Comparison of ENCODE assay signal across 20 mouse cellular contexts in genomic region chr14:31785681-31786080, GRCm38 (mm10). TPM values are rescaled to one million over a fixed set of nuclear protein-coding genes. Genes with fewer than 3 reads are reported as not detected.
DNase-seq lines count a peak whose midpoint lies in the region; ATAC-seq and TF ChIP-seq lines count a peak whose summit lies in the region.
"Had no signal": no experiment of that assay in that cellular context is flagged by ENCODE, and none has a peak within 500 bp of the region (broad histone marks: within the 10 kb centered on the region; RNA-seq: fewer than 3 reads in every experiment).

No protein-coding gene starts in this region.

- H3K9me3 ChIP-seq in lung, postnatal 0 days (ENCODE audit: low read length) = no peaks in the 10 kb centered on the region
- H3K9me3 ChIP-seq in forebrain, embryonic 13.5 days (replicated peaks) = no peaks in the 10 kb centered on the region
- H3K9me3 ChIP-seq: hindbrain, embryonic 15.5 days; kidney, embryonic 15.5 days; limb, embryonic 10.5 days; lung, embryonic 15.5 days had no signal

- no peak overlapping the region for H3K27ac ChIP-seq in heart, adult 2 months
- no peak overlapping the region for H3K27ac ChIP-seq in lung, postnatal 0 days (ENCODE audit: low read length)
- H3K27ac ChIP-seq in forebrain, embryonic 13.5 days = no peak overlapping the region
- H3K27ac ChIP-seq: hindbrain, embryonic 15.5 days; kidney, embryonic 15.5 days; limb, embryonic 10.5 days; lung, embryonic 15.5 days had no signal

- peak; percentile 49 for TF ChIP-seq CTCF in heart, adult 2 months (IDR thresholded peaks at IDR 0.05)
- TF ChIP-seq CTCF in lung, postnatal 0 days (IDR thresholded peaks at IDR 0.05) = peak; percentile 56

- no peak overlapping the region for H3K4me3 ChIP-seq in heart, adult 2 months
- H3K4me3 ChIP-seq in lung, postnatal 0 days (ENCODE audit: low read depth, low read length) = no peak overlapping the region
- no peak overlapping the region for H3K4me3 ChIP-seq in forebrain, embryonic 13.5 days
- H3K4me3 ChIP-seq: erythroblast, embryonic 14.5 days; hindbrain, embryonic 15.5 days; kidney, embryonic 15.5 days; limb, embryonic 10.5 days; lung, embryonic 15.5 days had no signal

- no peak for TF ChIP-seq POLR2A in heart, adult 2 months (IDR thresholded peaks at IDR 0.05; ENCODE audit: insufficient read depth, low read depth, low read length)

- H3K27me3 ChIP-seq in heart, adult 2 months (ENCODE audit: control insufficient read depth, insufficient read depth, low read length) = no peaks in the 10 kb centered on the region
- no peaks in the 10 kb centered on the region for H3K27me3 ChIP-seq in lung, postnatal 0 days (replicated peaks; ENCODE audit: insufficient read depth, low read length)
- H3K27me3 ChIP-seq in forebrain, embryonic 13.5 days = no peaks in the 10 kb centered on the region
- H3K27me3 ChIP-seq: hindbrain, embryonic 15.5 days; kidney, embryonic 15.5 days; lung, embryonic 15.5 days had no signal

- ATAC-seq in lung, postnatal 0 days = no peak
- ATAC-seq in megakaryocyte-erythroid progenitor cell, adult 5-6 weeks (replicated peaks; ENCODE audit: low FRiP score, low TSS enrichment, poor library complexity, severe bottlenecking) = peak; percentile 61
- no peak for ATAC-seq in forebrain, embryonic 13.5 days
- ATAC-seq: midbrain, embryonic 16.5 days had no signal

- H3K4me1 ChIP-seq in heart, adult 2 months (ENCODE audit: control insufficient read depth, insufficient read depth, low read length) = peaks cover 2% of the 10 kb centered on the region
- no peaks in the 10 kb centered on the region for H3K4me1 ChIP-seq in lung, postnatal 0 days (ENCODE audit: insufficient read depth, low read depth, low read length)
- H3K4me1 ChIP-seq in forebrain, embryonic 13.5 days = peaks cover 27% of the 10 kb centered on the region

- H3K79me2 ChIP-seq in heart, adult 2 months (replicated peaks; ENCODE audit: control insufficient read depth, insufficient read depth, low read length) = no peaks in the 10 kb centered on the region; the same call in 1 of the 2 replicates

- H3K9ac ChIP-seq in heart, adult 2 months (ENCODE audit: low read depth, low read length) = no peak overlapping the region
- H3K9ac ChIP-seq in lung, postnatal 0 days (replicated peaks; ENCODE audit: low read depth) = no peak overlapping the region
- H3K9ac ChIP-seq in forebrain, embryonic 13.5 days = no peak overlapping the region
- H3K9ac ChIP-seq: hindbrain, embryonic 15.5 days; kidney, embryonic 15.5 days; lung, embryonic 15.5 days had no signal

- intact Hi-C loops in heart, adult 2 months (cut with DNase I) = no loop called here
- intact Hi-C loops in heart, postnatal 14 days (cut with DNase I) = loop anchor here (10.0 kb wide), 1 partner anchor 51 kb away; no protein-coding TSS in a partner anchor

- no peak for TF ChIP-seq EP300 in heart, adult 2 months (IDR thresholded peaks at IDR 0.05; ENCODE audit: insufficient read depth, low read depth, low read length)
- TF ChIP-seq EP300 in lung, postnatal 0 days (IDR thresholded peaks at IDR 0.05) = no peak

- no peak for DNase-seq in heart, adult 2 months
- no peak for DNase-seq in heart, postnatal 14 days
- DNase-seq in lung, postnatal 0 days (ENCODE audit: low spot score) = peak; percentile 60
- no peak for DNase-seq in lung, postnatal 25 days (ENCODE audit: low spot score)
- DNase-seq in c-Kit-positive CD71-negative TER-119-negative erythroid progenitor cells, embryonic 14.5 days (ENCODE audit: low read depth) = peak; percentile 49
- no peak for DNase-seq in embryo, embryonic 10 days (ENCODE audit: low spot score)
- DNase-seq: adrenal gland, postnatal 25 days; cerebellum, adult 11 months; embryo, embryonic 11 days; layer of hippocampus, adult 9-11 months; thymus, postnatal 25 days had no signal

- H3K4me2 ChIP-seq in lung, postnatal 0 days (replicated peaks; ENCODE audit: low read depth, low read length) = no peak overlapping the region
- H3K4me2 ChIP-seq in forebrain, embryonic 13.5 days = no peak overlapping the region
- H3K4me2 ChIP-seq: heart, embryonic 11.5 days; hindbrain, embryonic 15.5 days; kidney, embryonic 15.5 days; lung, embryonic 15.5 days had no signal

- peaks cover 5% of the 10 kb centered on the region for H3K36me3 ChIP-seq in heart, adult 2 months (ENCODE audit: control insufficient read depth, insufficient read depth, low read length)
- H3K36me3 ChIP-seq in lung, postnatal 0 days (ENCODE audit: insufficient read depth, low read length) = no peaks in the 10 kb centered on the region
- no peaks in the 10 kb centered on the region for H3K36me3 ChIP-seq in forebrain, embryonic 13.5 days (ENCODE audit: poor library complexity, severe bottlenecking)
- H3K36me3 ChIP-seq: hindbrain, embryonic 15.5 days; kidney, embryonic 15.5 days; limb, embryonic 10.5 days; lung, embryonic 15.5 days had no signal

RNA-seq across cellular contexts. Expression of gene Ankrd28, which starts 44.8 kb away (rescaled TPM):
- 10 to 100 TPM; 22.1 to 27.7 TPM for total RNA-seq in heart, adult 2 months (2021)
- polyA plus RNA-seq in heart, adult 2 months (2012; rRNA removed) = 6.6 and 17.4 TPM in 2 replicates
- 10 to 100 TPM; 26.9 to 28.7 TPM for total RNA-seq in heart, postnatal 14 days (2021)
- polyA plus RNA-seq in lung, postnatal 0 days (2015; fragmentation: Nextera tagmentation; extraction: Ambion mirVana) = 3.7 and 3.8 TPM in 2 replicates
- total RNA-seq in megakaryocyte-erythroid progenitor cell, adult 5-6 weeks (2014; fragmentation: Nextera tagmentation) = 37.4 and 46.6 TPM in 2 replicates
- 27.0 and 42.7 TPM in 2 replicates for total RNA-seq in megakaryocyte-erythroid progenitor cell, adult 5-6 weeks (2017)
- polyA plus RNA-seq in forebrain, embryonic 13.5 days (2015; fragmentation: Nextera tagmentation; extraction: Ambion mirVana) = 10.0 and 11.3 TPM in 2 replicates

Comparison
In these comparisons a context has a peak if more than half of its experiments do, and no peak if none do; other contexts are left out.
1. DNase-seq: peak in lung, postnatal 0 days (single experiment) and c-Kit-positive CD71-negative TER-119-negative erythroid progenitor cells, embryonic 14.5 days (single experiment); none in heart, adult 2 months (0 of 2), heart, postnatal 14 days (0 of 2), lung, postnatal 25 days (single experiment) and embryo, embryonic 10 days (single experiment).